Mouse (Mus musculus) G1E (cell line): ENCODE results near the gene Alg12. TPM values are rescaled to one million over a fixed set of nuclear protein-coding genes. Genes with fewer than 3 reads are reported as not detected.

Source experiments
- ATAC-seq: 2 replicates; pipeline ENCODE4 v1.8.0; 2016; ENCODE audit warnings: mild to moderate bottlenecking; ENCODE audit not compliant: insufficient number of reproducible peaks, poor library complexity, low FRiP score, severe bottlenecking; ENCODE audit errors: extremely low read depth
- DNase-seq: peaks from one replicate; pipeline ENCODE4 v3.0.0; 2012; ENCODE audit warnings: low spot score
- H3K27me3 ChIP-seq: 2 replicates; pipeline ENCODE4 v1.6.1; 2012; ENCODE audit warnings: mild to moderate bottlenecking, low read length, inconsistent platforms; ENCODE audit not compliant: insufficient read depth
- H3K36me3 ChIP-seq: replicated peaks from 2 replicates; pipeline ENCODE3; 2012; ENCODE audit warnings: mild to moderate bottlenecking, inconsistent platforms
- H3K4me1 ChIP-seq: 2 replicates; pipeline ENCODE4 v1.6.1; 2012; ENCODE audit warnings: low read depth, low read length, inconsistent platforms, mixed read lengths; ENCODE audit not compliant: insufficient read depth
- H3K4me3 ChIP-seq: 2 replicates; pipeline ENCODE4 v1.5.1; 2012; ENCODE audit warnings: low read depth, mild to moderate bottlenecking, inconsistent platforms, low read length, moderate library complexity, mixed read lengths
- H3K9me3 ChIP-seq: replicated peaks from 2 replicates; pipeline ENCODE4 v1.6.1; 2012; ENCODE audit warnings: inconsistent platforms
- CTCF ChIP-seq: IDR thresholded peaks from 2 replicates; pipeline ENCODE4 v1.5.1; 2012; ENCODE audit warnings: low read depth, low read length, inconsistent platforms, mixed read lengths
- GATA1 ChIP-seq: IDR thresholded peaks from 2 replicates; pipeline ENCODE4 v1.6.1; 2012; ENCODE audit warnings: borderline replicate concordance, low read length, inconsistent platforms, mixed read lengths
- GATA2 ChIP-seq: IDR thresholded peaks from 2 replicates; pipeline ENCODE4 v1.6.1; 2012; ENCODE audit warnings: low read depth, low read length, inconsistent platforms, borderline replicate concordance
- POLR2AphosphoS5 ChIP-seq: IDR thresholded peaks from 2 replicates; pipeline ENCODE4 v1.6.1; 2012; ENCODE audit warnings: low read depth, low read length, inconsistent platforms; ENCODE audit not compliant: insufficient replicate concordance
- TAL1 ChIP-seq: conservative IDR thresholded peaks from 2 replicates; pipeline ENCODE4 v1.6.1; 2012; ENCODE audit warnings: low read depth, low read length, inconsistent platforms, mixed read lengths
- polyA plus RNA-seq: library from polyadenylated mRNA; stranded (reverse); fragments of >175 nt; gene quantifications from 2 replicates; pipeline ENCODE4 v1.2.3, GENCODE M21; 2012
- total RNA-seq, 2 experiments: library from RNA; stranded (forward) in 1 of 2; stranded (reverse) in 1 of 2; fragments of 200-1000 nt in 1 of 2; fragments of >200 nt in 1 of 2; fragmentation: Nextera tagmentation in 1 of 2; gene quantifications; 2 replicates each; pipeline ENCODE4 v1.2.3; 2014 to 2017

Alg12 gene
- total and polyA plus RNA-seq, 3 experiments, result 4.8 to 18.1 (median 7.8) TPM

GRCm38 (mm10) chr15:88828800-88829705 is 9.9 kb upstream of the Alg12 start:
- Histone ChIP-seq H3K36me3 (peaks cover 41% of the 10 kb centered on the region), H3K4me1 (peaks cover 10% of the 10 kb centered on the region), H3K4me3 (no peak overlapping the region), H3K9me3 (no peaks in the 10 kb centered on the region), H3K27me3 (peaks cover 20% of the 10 kb centered on the region)
- ATAC-seq, result peak; percentile 75
- peak; percentile 71 for DNase-seq
- TF ChIP-seq GATA2, result no peak
- TF ChIP-seq CTCF, result peak; percentile 57; the same call in 1 of the 2 replicates

DNA sequence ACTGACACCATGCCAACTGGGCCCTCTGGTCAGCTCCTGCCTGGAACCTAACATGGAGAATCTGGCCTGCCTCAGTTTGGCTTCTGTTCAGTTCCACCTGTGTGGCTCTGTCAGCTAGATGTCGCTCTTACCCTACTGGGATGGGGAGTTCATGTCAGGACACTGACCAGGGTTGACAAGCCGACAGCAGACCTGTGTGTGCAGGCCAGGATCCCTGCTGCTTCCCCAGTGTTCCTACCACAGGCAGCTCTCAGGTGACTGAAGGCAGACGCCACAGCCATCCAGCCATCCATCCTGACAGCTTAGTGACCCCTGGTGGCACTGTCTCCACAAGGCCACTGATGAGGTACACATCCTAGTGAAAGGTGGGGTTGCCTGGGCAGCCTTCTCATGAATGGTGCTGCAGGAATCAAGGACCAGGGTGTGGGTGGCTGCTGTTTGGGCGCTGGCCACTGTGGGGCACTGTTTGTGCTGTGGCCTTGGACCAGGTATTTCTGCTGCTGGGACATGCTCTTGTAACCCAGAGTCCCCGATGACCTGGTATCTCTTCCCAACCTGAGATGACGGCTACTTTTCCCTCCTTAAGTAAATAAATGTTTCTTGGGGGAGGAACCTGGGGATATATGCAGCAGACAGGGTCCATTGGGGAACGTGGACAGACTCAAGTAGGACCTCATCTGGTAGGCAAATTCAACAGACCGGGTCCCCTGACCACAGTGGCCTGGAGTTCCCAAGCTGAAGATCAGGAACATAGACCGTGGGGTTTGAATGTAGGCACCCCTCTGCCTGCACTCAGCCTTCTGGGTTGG is 9.1 kb upstream of the Alg12 start:
- Histone ChIP-seq H3K27me3 (peaks cover 20% of the 10 kb centered on the region), H3K4me3 (no peak overlapping the region), H3K4me1 (peaks cover 10% of the 10 kb centered on the region), H3K9me3 (no peaks in the 10 kb centered on the region), H3K36me3 (peaks cover 49% of the 10 kb centered on the region)
- ATAC-seq (peak; percentile 61), DNase-seq (peak; percentile 13)
- TF ChIP-seq POLR2AphosphoS5 (no peak), TAL1 (no peak), GATA1 (no peak), CTCF (no peak; the same call in 1 of the 2 replicates), GATA2 (no peak)

DNA sequence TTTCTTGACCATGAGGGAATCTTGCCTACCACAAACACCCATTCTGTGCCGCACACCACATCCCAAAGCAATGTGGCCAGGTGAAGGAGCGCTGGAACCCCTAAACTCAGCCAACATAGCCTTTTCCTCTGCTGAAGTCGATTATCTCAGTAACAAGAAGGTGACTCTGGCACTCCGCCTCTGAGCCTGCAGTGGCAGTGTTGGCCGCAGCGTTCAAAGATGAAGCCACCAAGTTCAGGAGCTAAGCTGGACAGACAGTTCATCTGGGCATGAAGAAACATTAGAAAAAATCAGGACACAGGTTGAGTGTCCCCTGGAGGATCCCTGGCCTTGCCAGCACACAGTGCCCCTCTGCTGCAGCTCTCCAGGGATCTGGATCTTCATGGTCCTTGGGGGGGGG is 8.3 kb upstream of the Alg12 start:
- TF ChIP-seq GATA1 (no peak), GATA2 (no peak), CTCF (no peak), POLR2AphosphoS5 (no peak), TAL1 (no peak)

DNA sequence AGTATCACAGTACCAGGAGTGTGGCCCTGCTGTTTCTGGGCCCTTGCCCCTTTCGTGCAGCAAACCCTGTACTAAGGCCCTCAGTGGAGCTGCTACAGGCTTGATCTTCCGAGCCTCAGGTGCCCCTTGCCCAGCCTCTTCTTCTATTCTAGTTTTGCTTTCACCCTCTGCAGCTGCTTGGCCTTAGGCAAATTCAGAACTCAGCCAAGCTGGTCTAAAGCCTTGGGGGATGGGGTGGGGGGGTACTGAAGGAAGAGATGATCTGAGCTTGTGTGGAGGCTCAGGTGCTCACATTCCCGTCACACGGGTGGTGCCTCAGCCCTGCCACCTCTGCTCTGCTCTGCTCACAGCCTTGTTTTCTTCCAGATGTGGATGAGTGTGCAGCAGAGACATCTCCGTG is 4.3 kb upstream of the Alg12 start:
- no peaks in the 10 kb centered on the region for H3K9me3 ChIP-seq

More for the DNA sequence above, 8.3 kb upstream of the Alg12 start:
- no peak for ATAC-seq
- Histone ChIP-seq H3K36me3 (peaks cover 56% of the 10 kb centered on the region), H3K4me1 (peaks cover 10% of the 10 kb centered on the region), H3K27me3 (peaks cover 18% of the 10 kb centered on the region), H3K4me3 (no peak overlapping the region), H3K9me3 (no peaks in the 10 kb centered on the region)
- DNase-seq, result no peak

GRCm38 (mm10) chr15:88822513-88822912 is 3.4 kb upstream of the Alg12 start:
- DNase-seq, result no peak
- H3K4me1 ChIP-seq, result peaks cover 32% of the 10 kb centered on the region
- ATAC-seq, result no peak
- no peak for TF ChIP-seq GATA1
- no peak for TF ChIP-seq TAL1
- no peak for TF ChIP-seq CTCF
- no peak for TF ChIP-seq POLR2AphosphoS5
- no peak for TF ChIP-seq GATA2
- H3K4me3 ChIP-seq, result no peak overlapping the region
- H3K27me3 ChIP-seq, result no peaks in the 10 kb centered on the region
- peaks cover 75% of the 10 kb centered on the region for H3K36me3 ChIP-seq
- no peaks in the 10 kb centered on the region for H3K9me3 ChIP-seq

More for the DNA sequence above, 4.3 kb upstream of the Alg12 start:
- peaks cover 32% of the 10 kb centered on the region for H3K4me1 ChIP-seq
- ATAC-seq, result no peak
- no peak overlapping the region for H3K4me3 ChIP-seq
- H3K27me3 ChIP-seq, result no peaks in the 10 kb centered on the region
- no peak for DNase-seq
- TF ChIP-seq GATA1 (no peak), TAL1 (no peak), GATA2 (no peak), CTCF (no peak), POLR2AphosphoS5 (no peak)
- H3K36me3 ChIP-seq, result peaks cover 79% of the 10 kb centered on the region

- Histone ChIP-seq H3K4me1 (peaks cover 36% of the 10 kb centered on the region), H3K27me3 (no peaks in the 10 kb centered on the region), H3K36me3 (peaks cover 75% of the 10 kb centered on the region), H3K9me3 (no peaks in the 10 kb centered on the region), H3K4me3 (no peak overlapping the region)
- ATAC-seq (no peak), DNase-seq (no peak)
- TF ChIP-seq GATA1 (no peak), CTCF (no peak), TAL1 (no peak), POLR2AphosphoS5 (no peak), GATA2 (no peak)
These were observed 2.3 kb upstream of the Alg12 start for GRCm38 (mm10) chr15:88821403-88821802.
